Mouse (Mus musculus) liver, embryonic 14.5 days (tissue): ENCODE results near the gene Padi1.

Experiments used
- CTCF ChIP-seq: IDR thresholded peaks from 2 replicates; pipeline ENCODE4 v1.5.1; 2016; ENCODE audit warnings: antibody characterized with exemption, low read depth, control low read depth
- EP300 ChIP-seq: IDR thresholded peaks from 2 replicates; pipeline ENCODE4 v1.6.1; 2016; ENCODE audit warnings: antibody characterized with exemption, low read depth

DNA sequence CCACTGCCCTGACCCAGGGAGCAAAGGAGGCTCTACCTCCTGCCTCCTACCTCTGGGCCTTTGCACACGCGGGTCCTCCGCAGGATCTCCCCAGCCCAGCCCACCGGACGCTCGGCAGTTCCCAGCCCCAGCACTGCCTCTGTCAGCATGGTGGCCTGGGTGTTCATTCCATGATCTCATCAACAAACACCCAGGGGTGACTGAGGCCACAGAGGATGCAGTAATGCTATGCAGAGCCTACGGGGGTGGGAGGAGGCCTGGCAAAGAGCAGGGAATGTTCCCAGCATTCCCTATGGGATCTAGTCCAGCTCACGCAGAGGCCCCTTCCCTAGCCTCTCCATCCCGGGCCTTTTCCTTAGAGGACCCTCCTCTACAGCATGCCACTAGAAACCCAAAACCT lies 50.9 kb downstream of the Padi1 start:
- TF ChIP-seq CTCF (no peak), EP300 (no peak)
